Mouse (Mus musculus) stomach, embryonic 15.5 days (tissue): ENCODE data around the gene Jtb. TPM values are rescaled to one million over a fixed set of nuclear protein-coding genes. Genes with fewer than 3 reads are reported as not detected.
A peak's percentile ranks its signal among the peaks of the same experiment; 100 is the strongest.

Experiments
- ATAC-seq: fragments of 200-750 bp; cut with Nextera tagmentation; 2 replicates; pipeline ENCODE4 v1.8.0; 2017; ENCODE audit warnings: low read depth, moderate number of reproducible peaks, moderate TSS enrichment; ENCODE audit not compliant: insufficient read depth, low FRiP score
- H3K27ac ChIP-seq: fragments of 300-500 bp; sonication (generic); 2 replicates; pipeline ENCODE4 v1.5.1; 2015; ENCODE audit warnings: mild to moderate bottlenecking, inconsistent platforms
- H3K27me3 ChIP-seq: fragments of 300-500 bp; sonication (generic); replicated peaks from 2 replicates; pipeline ENCODE4 v1.6.1; 2015; ENCODE audit warnings: inconsistent platforms
- H3K36me3 ChIP-seq: fragments of 300-500 bp; sonication (generic); 2 replicates; pipeline ENCODE4 v1.6.1; 2015; ENCODE audit warnings: inconsistent platforms
- H3K4me1 ChIP-seq: fragments of 300-500 bp; sonication (generic); 2 replicates; pipeline ENCODE4 v1.6.1; 2015; ENCODE audit warnings: inconsistent platforms
- H3K4me2 ChIP-seq: fragments of 300-500 bp; sonication (generic); 2 replicates; pipeline ENCODE4 v1.6.1; 2015; ENCODE audit warnings: mild to moderate bottlenecking, inconsistent platforms
- H3K4me3 ChIP-seq: fragments of 300-500 bp; sonication (generic); replicated peaks from 2 replicates; pipeline ENCODE4 v1.5.1; 2015; ENCODE audit warnings: inconsistent platforms
- H3K9ac ChIP-seq: fragments of 300-500 bp; sonication (generic); 2 replicates; pipeline ENCODE4 v1.6.1; 2015; ENCODE audit warnings: inconsistent platforms
- H3K9me3 ChIP-seq: fragments of 300-500 bp; sonication (generic); 2 replicates; pipeline ENCODE4 v1.6.1; 2016; ENCODE audit warnings: inconsistent platforms
- WGBS: fragments of 180-500 bp; shearing (Covaris S2); methylation state at CpG from one replicate; pipeline ENCODE4 v1.1.7; 2015; 5-methylcytosine and 5-hydroxymethylcytosine counted together
- polyA plus RNA-seq: library from polyadenylated mRNA; unstranded; fragments of >200 nt; fragmentation: Nextera tagmentation; extraction: Ambion mirVana; gene quantifications from 2 replicates; pipeline ENCODE4 v1.2.1, GENCODE M21; 2015

Gene Jtb
- 109 and 115 TPM in 2 replicates for polyA plus RNA-seq

GRCm38 (mm10) chr3:90231507-90232333 lies at the start of gene Jtb:
Gene Jtb (plus strand): TSS chr3:90231597.
- peak within 1 kb of the TSS; percentile 84 for H3K4me3 ChIP-seq
- WGBS: under 1% methylated on average over 61 of the region's 61 CpGs
- H3K4me1 ChIP-seq: no peaks in the 10 kb centered on the region
- H3K27ac ChIP-seq: peak within 1 kb of the TSS; percentile 91
- H3K9me3 ChIP-seq: no peaks in the 10 kb centered on the region
- H3K4me2 ChIP-seq: peak within 1 kb of the TSS; percentile 80
- H3K36me3 ChIP-seq: 0 out of 2 replicates have a peak, but pooled peaks cover 7% of the 10 kb centered on the region
- no peaks in the 10 kb centered on the region for H3K27me3 ChIP-seq
- H3K9ac ChIP-seq: peak within 1 kb of the TSS; percentile 85
- ATAC-seq: peak; percentile 96

- ATAC-seq: no peak
- Histone ChIP-seq H3K9ac (no peak overlapping the region), H3K4me1 (no peaks in the 10 kb centered on the region), H3K4me3 (no peak overlapping the region), H3K27me3 (no peaks in the 10 kb centered on the region), H3K36me3 (no peaks in the 10 kb centered on the region), H3K9me3 (no peaks in the 10 kb centered on the region), H3K4me2 (no peak overlapping the region), H3K27ac (no peak overlapping the region)
- WGBS: 75% methylated on average over 3 of the region's 3 CpGs
These were observed 47.8 kb upstream of the Jtb start for GRCm38 (mm10) chr3:90183581-90183980.

DNA sequence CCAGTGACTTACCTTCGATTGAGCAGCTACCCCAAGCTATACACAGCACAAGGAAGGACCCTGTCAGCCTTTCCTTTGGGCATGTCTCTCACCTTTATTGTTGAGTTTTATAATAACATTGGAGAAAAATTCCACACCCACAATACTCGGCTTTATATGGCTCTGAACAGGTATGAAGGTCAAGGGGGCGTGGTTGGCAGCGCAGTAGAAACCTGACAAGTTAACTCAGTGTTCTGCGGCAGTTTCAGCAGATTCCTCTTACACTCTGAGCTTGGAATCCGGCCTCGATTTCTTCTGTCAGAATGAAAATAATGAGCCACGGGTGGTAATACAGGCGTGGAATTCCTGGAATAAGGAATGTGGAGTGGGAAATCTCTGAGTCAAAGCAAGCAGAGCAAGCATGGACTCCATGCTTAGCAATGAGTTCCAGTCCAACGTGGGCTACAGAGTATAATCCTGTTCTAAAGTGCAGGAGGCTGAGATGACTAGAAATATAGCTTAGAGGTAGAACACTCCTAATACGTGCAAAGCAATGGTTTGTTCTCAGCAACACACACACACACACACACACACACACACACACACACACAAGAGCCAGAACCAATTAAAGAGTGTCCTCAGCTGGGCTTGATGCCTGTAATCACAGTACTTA lies 40.4 kb upstream of the Jtb start:
- H3K4me1 ChIP-seq: no peaks in the 10 kb centered on the region
- no peak overlapping the region for H3K4me3 ChIP-seq
- H3K36me3 ChIP-seq: no peaks in the 10 kb centered on the region
- H3K27ac ChIP-seq: no peak overlapping the region
- no peak overlapping the region for H3K4me2 ChIP-seq
- no peak overlapping the region for H3K9ac ChIP-seq
- WGBS: 67% methylated on average over 11 of the region's 11 CpGs
- no peaks in the 10 kb centered on the region for H3K27me3 ChIP-seq
- no peak for ATAC-seq
- H3K9me3 ChIP-seq: no peaks in the 10 kb centered on the region

- no peak for ATAC-seq
- WGBS: 54% methylated on average over 4 of the region's 4 CpGs
These were observed 36.6 kb upstream of the Jtb start for GRCm38 (mm10) chr3:90194759-90195158.

GRCm38 (mm10) chr3:90195644-90196043 lies 35.8 kb upstream of the Jtb start:
- Histone ChIP-seq H3K36me3 (no peaks in the 10 kb centered on the region), H3K27ac (no peak overlapping the region), H3K27me3 (no peaks in the 10 kb centered on the region), H3K9ac (no peak overlapping the region), H3K4me3 (no peak overlapping the region), H3K4me2 (no peak overlapping the region), H3K9me3 (no peaks in the 10 kb centered on the region), H3K4me1 (no peaks in the 10 kb centered on the region)
- no peak for ATAC-seq
- 81% methylated on average over 1 of the region's 1 CpGs for WGBS

More at GRCm38 (mm10) chr3:90194759-90195158, 36.6 kb upstream of the Jtb start:
- Histone ChIP-seq H3K9me3 (no peaks in the 10 kb centered on the region), H3K4me2 (no peak overlapping the region), H3K9ac (no peak overlapping the region), H3K27ac (no peak overlapping the region), H3K4me1 (no peaks in the 10 kb centered on the region), H3K4me3 (no peak overlapping the region), H3K27me3 (no peaks in the 10 kb centered on the region), H3K36me3 (no peaks in the 10 kb centered on the region)

DNA sequence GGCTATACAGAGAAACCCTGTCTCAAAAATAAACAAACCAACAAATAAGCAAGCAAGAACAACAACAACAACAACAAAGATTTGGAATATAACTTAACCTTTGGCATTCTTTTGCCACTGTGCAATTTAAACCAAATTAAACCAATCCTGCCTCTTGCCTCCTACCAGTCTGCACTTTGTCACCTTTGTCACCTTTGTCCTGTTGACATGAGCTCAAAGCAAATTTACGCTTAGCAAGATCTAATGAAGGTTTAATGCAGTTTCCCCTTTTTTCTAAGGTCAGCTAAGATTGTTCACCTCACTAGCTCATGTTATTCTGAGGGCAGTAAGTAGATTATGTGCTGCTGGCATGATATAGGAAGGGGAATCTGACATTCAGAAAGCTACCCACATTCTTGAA lies 33.8 kb upstream of the Jtb start:
- ATAC-seq: no peak
- 82% methylated on average over 1 of the region's 1 CpGs for WGBS
- H3K9ac ChIP-seq: no peak overlapping the region

DNA sequence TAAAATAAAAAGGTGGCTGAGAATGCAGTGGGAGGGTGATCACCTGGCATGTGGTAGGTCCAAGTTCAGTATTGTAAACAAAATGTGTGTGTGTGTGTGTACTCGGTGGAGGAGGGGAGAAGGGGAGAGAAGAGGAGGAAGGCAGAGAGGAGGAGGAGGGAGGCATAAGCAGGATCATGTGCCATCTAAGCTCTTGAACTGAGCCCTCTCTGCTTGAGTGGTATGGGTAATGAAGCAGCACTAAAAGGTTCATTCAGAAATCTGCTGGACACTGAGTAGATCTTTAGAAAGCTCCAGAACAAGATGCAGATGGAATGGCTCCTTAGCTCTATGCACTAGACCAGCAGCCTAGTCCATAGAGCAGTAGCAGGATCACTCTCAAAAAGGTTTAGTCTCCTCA lies 28.5 kb upstream of the Jtb start:
- WGBS: 50% methylated on average over 1 of the region's 1 CpGs
- no peaks in the 10 kb centered on the region for H3K4me1 ChIP-seq
- H3K4me3 ChIP-seq: no peak overlapping the region
- H3K4me2 ChIP-seq: no peak overlapping the region
- no peaks in the 10 kb centered on the region for H3K9me3 ChIP-seq
- H3K36me3 ChIP-seq: no peaks in the 10 kb centered on the region
- no peak overlapping the region for H3K9ac ChIP-seq
- H3K27me3 ChIP-seq: no peaks in the 10 kb centered on the region
- no peak overlapping the region for H3K27ac ChIP-seq
- no peak for ATAC-seq

More for the DNA sequence above, 33.8 kb upstream of the Jtb start:
- no peak overlapping the region for H3K4me3 ChIP-seq
- H3K9me3 ChIP-seq: no peaks in the 10 kb centered on the region
- no peaks in the 10 kb centered on the region for H3K4me1 ChIP-seq
- no peak overlapping the region for H3K4me2 ChIP-seq
- H3K36me3 ChIP-seq: no peaks in the 10 kb centered on the region
- H3K27ac ChIP-seq: no peak overlapping the region
- no peaks in the 10 kb centered on the region for H3K27me3 ChIP-seq

- Histone ChIP-seq H3K4me3 (no peak overlapping the region), H3K9ac (no peak overlapping the region), H3K4me1 (no peaks in the 10 kb centered on the region), H3K9me3 (no peaks in the 10 kb centered on the region), H3K4me2 (no peak overlapping the region), H3K36me3 (peaks cover 2% of the 10 kb centered on the region; the same call in 1 of the 2 replicates), H3K27ac (no peak overlapping the region), H3K27me3 (no peaks in the 10 kb centered on the region)
- 68% methylated on average over 5 of the region's 5 CpGs for WGBS
- ATAC-seq: no peak
These were observed 27.8 kb upstream of the Jtb start for GRCm38 (mm10) chr3:90203619-90204018.

GRCm38 (mm10) chr3:90204582-90204981 lies 26.8 kb upstream of the Jtb start:
- peaks cover 8% of the 10 kb centered on the region; the same call in 1 of the 2 replicates for H3K36me3 ChIP-seq
- H3K4me1 ChIP-seq: no peaks in the 10 kb centered on the region
- H3K9ac ChIP-seq: no peak overlapping the region
- WGBS: 95% methylated on average over 2 of the region's 2 CpGs
- H3K4me2 ChIP-seq: no peak overlapping the region
- H3K27me3 ChIP-seq: no peaks in the 10 kb centered on the region
- H3K9me3 ChIP-seq: no peaks in the 10 kb centered on the region
- no peak for ATAC-seq
- H3K4me3 ChIP-seq: no peak overlapping the region
- H3K27ac ChIP-seq: no peak overlapping the region

DNA sequence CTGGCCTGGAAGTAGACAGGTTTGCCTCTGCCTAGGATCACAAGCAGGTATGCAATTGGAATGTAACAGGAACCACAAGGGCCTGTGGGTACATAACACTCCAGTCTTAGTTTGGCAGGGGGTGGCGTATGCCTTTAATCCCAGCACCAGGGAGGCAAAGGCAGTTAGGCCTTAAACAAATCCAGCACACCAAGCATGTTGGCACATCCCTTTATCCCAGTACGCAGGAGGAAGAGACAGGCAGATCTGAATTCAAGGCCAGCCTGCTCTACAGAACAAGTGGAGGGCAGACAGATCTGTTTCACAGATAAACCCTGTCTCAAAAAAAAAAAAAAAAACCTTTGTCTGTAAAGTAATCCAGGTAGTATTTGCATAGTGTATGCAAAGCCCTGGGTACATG lies 22.7 kb upstream of the Jtb start:
- Histone ChIP-seq H3K9ac (no peak overlapping the region), H3K27me3 (no peaks in the 10 kb centered on the region), H3K4me3 (no peak overlapping the region), H3K4me2 (no peak overlapping the region), H3K27ac (no peak overlapping the region), H3K9me3 (no peaks in the 10 kb centered on the region), H3K4me1 (peaks cover 10% of the 10 kb centered on the region; the same call in 1 of the 2 replicates), H3K36me3 (peaks cover 30% of the 10 kb centered on the region; the same call in 1 of the 2 replicates)
- 82% methylated on average over 2 of the region's 2 CpGs for WGBS
- ATAC-seq: no peak

DNA sequence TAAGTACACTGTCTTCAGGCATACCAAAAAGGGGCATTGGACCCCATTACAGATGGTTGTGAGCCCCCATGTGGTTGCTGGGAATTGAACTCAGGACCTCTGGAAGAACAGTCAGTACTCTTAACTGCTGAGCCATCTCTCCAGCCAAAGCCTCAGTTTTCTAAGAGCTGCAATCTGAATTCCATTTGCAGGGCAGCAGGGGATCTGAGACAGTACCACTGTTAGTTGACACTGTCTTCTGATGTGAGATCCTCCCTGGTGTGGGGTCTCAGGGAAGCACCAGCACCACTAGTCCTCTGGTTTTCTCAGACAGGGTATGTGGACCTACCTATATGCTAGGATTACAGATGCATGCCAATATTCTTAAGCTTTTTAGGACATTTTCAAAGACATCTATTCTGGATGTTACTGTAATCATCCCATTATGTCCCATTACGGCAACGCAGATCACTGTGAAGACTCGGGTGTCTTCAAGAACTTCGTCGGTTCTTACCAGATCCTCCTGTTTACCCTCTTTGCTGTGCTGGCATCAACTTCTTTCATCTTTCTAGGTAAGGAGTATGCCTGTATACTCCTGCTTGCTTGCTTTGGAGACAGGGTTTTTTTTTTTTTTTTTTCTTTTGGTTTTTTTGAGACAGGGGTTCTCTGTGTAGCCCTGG lies 21.4 kb upstream of the Jtb start:
- Histone ChIP-seq H3K9me3 (no peaks in the 10 kb centered on the region), H3K4me3 (no peak overlapping the region), H3K4me2 (no peak overlapping the region), H3K27ac (no peak overlapping the region), H3K4me1 (peaks cover 10% of the 10 kb centered on the region; the same call in 1 of the 2 replicates), H3K27me3 (no peaks in the 10 kb centered on the region), H3K9ac (no peak overlapping the region), H3K36me3 (peaks cover 30% of the 10 kb centered on the region; the same call in 1 of the 2 replicates)
- ATAC-seq: no peak
- 89% methylated on average over 5 of the region's 5 CpGs for WGBS
